Mouse (Mus musculus): Measurements from ENCODE around the gene BC024978.
A peak's percentile ranks its signal among the peaks of the same experiment; 100 is the strongest.

Gene BC024978

DNA sequence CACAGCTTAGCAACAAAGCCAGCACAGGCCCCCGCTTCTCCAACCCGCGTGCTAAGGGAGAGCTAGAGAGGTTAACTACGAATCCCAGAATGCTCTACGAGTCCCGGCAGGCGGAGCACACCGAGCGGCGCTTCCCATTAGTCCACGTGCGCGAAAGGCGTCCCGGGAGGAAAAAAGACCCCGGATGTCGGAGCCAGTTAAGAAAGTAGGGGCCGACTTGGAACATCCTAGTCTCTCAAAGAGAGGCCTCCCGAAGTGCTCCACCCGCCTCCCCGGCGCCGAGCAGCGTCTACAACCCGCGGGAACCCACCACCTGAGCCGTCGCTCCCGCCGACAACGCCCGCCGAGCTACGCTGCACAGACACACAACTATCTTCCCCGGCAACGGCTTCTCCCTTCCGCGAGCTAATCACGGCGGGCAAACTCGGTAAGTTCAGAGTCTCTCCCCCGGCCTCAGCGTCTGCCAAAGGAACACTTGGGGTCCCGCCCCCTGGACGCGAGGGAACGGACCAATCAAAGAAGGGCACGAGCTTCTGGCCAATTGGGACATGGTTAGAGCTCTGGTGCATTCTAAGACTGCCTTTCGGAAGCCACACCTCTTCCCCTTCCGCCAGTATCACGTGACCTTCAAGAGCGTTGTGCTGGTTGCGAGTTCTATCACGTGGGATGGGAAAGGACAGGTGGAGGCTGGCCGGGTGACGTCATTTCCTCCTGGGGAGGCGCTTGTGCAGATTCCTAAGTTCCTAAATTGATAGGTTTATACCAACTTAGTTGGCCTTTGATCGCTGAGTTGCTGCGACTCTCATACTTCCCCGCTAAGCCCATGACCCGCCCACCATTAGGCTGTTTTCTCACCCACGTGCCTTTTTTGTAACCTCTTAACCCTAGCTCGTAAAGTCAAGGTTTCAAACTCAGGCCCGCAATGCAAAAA, at the start of gene BC024978, which contains the start of gene Snrpa:
TSS of gene BC024978 (plus strand) at position 101 of the 931 bp plus-strand sequence.
TSS of gene Snrpa (minus strand) at position 591 of the 931 bp plus-strand sequence.
- DNase-seq (ENCODE audit: low read depth, low spot score), result peak; percentile 100

DNA sequence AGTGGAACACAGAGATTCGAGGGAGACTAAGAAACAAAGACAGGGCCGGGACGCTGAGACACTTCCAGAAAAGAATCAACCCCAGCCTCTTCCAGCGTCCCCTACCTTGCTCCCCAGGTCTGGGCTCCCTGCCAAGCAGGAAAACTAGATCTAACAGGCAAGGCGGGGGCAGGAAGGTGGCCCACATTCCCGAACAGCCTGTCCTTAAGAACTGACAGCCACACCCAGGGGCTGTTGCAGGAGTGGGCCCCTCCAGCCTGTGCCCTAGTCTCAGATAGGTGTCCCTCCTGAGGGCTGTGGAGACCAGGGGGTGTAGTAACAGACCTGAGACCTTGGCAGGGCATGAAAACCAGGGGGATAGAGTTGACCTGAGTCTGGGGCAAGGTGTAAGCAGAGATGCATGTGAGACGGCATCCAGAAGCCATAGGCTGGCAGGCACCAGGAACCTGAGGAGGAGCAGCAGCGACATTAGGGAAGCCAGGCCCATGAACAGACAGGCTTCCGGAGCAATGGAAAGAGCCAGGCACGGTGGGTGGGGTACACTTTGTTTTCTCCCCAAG, 42.3 kb upstream of the BC024978 start, which contains the start of gene Cyp2t4:
TSS of gene Cyp2t4 (plus strand) at position 510 of the 560 bp plus-strand sequence.
- DNase-seq (ENCODE audit: low read depth, low spot score), result no peak

DNA sequence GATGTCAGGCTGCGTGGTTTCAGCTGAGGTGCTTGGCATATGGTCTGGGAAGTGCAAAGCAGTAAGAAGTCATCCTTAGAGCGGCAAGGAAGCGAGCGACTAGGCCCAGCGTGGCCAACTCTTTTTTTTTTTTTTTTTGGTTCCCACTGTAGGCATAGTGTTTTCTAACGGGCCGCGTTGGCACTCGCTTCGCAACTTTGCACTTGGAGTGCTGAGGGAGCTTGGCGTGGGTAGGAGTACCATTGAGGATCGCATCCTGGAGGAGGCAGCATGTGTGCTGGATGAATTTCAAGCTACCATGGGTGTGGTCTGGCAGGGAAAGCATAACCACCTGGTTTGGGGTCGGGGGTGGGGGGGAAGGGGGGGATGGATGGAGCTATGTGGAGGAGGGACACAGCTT, 39.6 kb upstream of the BC024978 start:
- no peak for DNase-seq (ENCODE audit: low read depth, low spot score)

DNA sequence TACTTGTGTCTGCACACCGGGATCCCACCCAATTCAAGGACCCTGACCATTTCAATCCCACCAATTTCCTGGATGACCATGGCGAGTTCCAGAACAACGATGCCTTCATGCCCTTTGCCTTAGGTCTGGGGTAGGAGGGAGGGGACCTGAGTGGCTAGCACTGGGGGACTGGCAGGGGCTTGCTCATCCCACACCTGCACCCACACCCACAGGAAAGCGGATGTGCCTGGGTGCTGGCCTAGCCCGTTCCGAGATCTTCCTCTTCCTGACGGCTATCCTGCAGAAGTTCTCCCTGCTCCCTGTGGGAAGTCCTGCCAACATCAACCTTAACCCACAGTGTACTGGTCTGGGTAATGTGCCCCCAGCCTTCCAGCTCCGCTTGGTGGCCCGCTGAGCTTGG, 37.4 kb upstream of the BC024978 start:
- DNase-seq (ENCODE audit: low read depth, low spot score), result no peak

DNA sequence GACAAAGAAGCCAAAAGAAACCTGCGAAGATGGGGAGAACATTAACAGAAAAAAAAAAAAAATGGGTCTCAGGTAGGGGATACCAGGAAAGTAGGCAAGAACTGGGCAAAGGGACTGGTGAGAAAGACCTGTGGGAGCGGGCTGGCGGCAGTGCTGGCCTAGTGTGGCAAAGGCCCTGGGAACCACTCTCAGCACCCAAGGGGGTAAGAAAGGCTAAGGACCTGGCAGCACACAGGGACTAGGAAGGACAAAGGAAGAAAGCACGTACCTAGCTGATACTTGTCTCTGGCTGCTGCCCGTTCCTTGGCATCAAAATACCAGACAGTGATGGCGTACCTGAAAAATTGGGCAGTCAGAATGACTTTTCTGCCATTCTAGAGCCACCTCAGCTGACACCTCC, 36.3 kb upstream of the BC024978 start:
- DNase-seq (ENCODE audit: low read depth, low spot score), result no peak

DNA sequence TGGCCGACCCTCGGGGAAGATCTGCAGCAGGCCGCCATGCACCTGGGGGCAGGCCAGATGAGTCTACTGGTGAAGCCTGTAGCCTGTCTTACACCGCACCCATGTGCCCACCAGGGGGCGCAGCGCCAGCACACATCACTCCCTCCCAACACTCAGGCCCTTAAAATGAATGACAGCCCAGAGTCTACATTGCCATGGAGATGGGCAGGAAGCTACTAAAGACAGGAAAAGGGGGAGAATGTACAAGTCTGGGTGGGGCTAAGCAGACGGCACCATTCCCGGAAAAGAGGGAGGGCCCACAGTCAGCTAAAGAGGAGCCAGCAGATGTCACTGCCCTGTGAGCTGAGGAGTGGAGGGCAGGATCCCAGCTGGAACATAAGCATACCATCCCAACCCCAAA, 35.7 kb upstream of the BC024978 start:
- peak; percentile 99 for DNase-seq (ENCODE audit: low read depth, low spot score)

DNA sequence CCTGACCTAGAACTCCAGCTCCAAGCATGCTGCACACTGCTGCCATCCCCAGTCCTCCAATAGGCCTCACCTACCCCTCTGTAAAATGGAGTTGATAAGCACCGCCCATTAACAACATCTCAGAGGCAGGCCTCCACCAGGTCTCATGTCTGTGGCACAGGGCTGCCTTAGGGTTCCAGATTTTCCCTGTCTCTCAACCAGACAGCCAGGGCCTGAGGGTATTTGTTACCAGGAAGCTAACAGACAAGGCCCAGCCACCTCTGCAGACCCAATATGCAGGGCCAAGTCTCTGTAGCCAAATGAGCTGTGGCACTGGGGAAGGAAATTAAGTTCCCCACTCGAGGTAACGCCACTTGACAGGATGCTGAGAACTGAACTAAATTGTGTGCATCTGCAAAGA, 34.7 kb upstream of the BC024978 start:
- DNase-seq (ENCODE audit: low read depth, low spot score), result no peak

DNA sequence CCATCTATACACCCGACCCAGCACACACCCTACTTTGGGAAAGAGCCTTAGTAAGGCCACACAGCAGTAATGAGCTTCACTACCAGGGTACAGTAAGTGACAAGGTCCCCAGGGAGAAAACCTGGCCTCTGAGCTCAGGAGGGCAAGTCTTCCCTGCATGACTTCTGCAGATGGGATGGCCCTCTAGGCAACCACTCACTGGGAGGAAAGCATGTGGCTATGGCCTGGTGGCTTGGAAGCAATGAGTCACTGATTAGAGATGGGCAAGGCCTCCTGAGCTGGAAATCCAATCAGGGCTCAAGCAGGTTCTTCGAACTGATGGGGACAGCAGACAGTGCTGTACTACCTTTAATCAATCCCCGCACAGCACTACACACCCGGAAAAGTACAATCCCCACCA, 33.8 kb upstream of the BC024978 start:
- DNase-seq (ENCODE audit: low read depth, low spot score), result no peak

DNA sequence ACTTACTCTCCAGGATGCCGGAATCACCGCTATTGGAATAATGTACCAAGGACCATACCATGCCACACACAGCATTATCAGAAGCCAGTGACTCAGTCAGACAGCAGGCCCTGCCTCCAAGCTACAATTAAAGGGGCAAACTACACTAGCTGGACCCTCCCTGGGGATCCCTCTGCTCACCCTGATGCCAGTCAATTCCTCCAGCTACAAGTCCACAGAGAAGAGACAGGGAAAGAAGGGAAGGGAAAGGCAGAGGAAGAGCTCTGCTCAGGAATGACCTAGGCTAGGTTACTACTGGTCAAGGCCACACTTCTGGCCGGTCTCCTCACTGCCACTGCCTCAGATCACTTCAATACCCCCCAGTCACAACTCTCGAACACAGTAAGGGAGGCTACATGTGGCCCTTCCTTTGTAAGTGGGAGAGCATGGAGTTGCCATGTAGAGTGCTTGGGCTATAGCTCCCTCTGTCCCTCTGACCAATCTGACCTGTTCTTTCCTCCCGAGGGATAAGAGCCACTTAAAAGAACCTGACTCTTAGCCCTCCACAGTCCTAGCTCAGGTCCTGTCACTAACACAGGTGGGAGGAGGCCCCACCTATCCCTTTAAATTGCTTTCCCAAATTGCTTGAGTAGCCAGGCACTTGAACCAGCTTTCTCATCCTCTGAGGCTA, 32.7 kb upstream of the BC024978 start:
- no peak for DNase-seq (ENCODE audit: low read depth, low spot score)

DNA sequence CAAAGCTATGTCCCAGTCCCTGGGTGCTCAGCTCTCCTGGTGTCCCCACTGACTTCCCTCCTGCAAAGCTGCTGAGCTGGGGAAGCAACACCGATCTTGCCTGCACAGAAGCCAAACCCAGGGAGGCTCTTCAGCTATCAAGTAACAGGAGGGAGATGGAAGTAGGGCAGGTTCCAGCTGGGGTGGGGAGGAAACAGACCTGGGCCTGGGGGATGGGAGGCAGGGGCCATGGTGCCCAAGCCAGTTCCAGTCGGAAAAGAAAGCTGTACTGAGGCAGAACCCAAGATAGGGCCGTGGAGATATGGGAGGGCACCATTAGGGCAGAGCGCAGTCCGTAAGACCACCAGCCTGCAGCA, 32.2 kb upstream of the BC024978 start:
- no peak for DNase-seq (ENCODE audit: low read depth, low spot score)

DNA sequence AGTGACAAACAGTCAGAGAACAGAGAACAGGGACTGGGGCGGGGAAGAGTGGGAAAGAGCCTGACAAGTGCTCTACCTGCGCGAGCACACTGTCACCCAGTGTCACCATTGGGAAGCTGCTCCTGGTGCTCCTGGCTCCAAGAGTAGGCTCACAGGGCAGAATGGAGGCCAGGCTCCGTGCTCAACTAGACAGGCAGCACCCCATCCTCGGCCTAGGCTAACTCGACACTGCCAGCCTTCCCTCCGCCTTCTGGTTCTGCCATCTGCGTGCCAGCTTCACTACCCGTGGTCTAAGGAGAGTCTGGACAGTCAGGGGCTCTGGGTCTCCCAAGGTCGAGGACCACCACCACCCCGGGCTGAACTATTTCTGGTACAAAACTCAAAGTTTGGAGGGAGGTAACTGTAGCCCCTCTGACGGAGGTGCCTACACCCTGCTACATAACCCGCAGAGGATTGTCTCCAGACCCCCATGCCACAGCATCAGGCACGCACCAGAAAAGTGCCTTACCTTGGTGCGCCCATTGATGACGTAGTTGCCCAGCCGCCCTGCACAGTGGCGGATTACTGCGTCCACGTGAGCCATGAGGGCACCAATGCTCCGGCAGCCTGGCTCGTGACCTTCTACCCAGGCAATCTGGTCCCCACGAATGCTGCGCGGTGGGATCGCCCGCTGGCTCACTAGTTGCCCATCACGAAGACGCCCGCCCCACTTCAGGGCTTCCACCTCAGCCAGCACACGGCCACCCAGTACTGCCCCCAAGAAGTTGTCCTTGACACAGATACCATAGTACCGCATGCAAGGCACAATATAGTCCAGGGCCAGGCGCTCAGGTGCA, 31.3 kb upstream of the BC024978 start:
- peak; percentile 80 for DNase-seq (ENCODE audit: low read depth, low spot score)

DNA sequence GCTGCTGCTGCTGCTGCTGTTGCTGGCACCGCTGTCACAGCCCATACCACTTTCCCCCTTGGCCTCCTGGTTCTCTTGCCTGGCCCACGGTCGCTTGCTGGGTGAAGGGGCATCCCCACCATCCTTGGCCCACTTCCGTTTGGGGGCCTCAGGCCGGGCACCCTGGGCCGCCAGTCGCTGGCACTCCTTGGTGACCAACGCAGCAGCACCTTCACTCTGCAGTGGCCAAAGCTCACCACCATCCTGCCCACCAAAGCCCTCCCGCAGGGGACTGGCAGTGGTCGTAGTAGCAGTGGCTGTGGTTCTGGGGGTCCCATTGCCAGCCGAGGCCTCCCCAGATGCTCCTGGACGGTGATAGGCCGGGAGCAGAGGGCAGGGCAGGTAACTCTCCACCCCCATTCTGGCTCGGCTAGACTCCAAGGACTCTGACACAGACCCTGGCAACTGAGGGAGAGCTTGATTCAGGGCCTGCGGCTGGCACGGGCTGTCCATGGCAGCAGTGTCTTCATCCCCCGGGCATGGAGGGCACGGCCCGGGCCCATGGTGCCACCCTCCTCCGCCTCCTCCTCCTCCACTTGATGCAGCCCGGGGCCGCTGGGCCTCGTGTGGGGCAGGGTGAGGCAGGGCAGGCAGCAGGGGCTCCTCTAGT, 30.4 kb upstream of the BC024978 start:
- no peak for DNase-seq (ENCODE audit: low read depth, low spot score)

DNA sequence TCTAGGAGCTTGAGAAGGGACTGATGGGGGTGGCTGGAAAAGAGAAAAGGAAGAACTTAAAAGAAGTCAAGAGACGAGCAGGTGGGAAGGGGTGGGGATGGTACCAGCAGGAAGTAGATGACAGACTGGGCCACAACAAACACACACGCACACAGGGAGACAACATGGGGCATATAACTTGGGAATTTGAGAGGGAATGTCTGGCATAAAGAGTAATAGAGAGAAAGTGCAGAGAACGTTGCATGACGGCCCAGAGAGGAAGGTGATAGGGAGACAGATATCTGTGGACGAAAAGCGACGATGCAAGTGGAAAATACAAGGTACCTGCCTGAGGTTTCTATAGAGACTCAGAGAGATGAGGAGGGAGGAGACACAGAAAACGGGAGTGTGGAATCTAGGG, 29.9 kb upstream of the BC024978 start:
- no peak for DNase-seq (ENCODE audit: low read depth, low spot score)

DNA sequence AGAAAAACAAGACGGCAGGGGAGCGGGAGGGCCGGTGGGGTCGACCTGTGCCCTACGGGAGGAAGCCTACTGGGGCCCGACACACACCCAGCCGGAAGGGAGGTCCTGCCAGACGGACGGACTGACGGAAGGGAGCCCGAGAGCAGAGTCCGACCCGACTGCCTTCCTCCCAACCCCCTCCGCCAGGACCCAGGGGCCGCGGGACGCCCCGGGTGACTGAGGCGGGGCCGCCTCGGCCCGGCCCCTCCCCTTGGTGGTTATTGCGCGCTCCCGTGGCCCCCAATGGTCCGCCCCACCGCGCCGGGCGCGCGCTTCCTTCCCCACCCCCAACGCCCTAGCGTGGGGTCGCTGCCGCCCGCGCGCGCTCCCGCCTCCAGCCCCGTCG, 29.4 kb upstream of the BC024978 start:
- peak; percentile 84 for DNase-seq (ENCODE audit: low read depth, low spot score)

DNA sequence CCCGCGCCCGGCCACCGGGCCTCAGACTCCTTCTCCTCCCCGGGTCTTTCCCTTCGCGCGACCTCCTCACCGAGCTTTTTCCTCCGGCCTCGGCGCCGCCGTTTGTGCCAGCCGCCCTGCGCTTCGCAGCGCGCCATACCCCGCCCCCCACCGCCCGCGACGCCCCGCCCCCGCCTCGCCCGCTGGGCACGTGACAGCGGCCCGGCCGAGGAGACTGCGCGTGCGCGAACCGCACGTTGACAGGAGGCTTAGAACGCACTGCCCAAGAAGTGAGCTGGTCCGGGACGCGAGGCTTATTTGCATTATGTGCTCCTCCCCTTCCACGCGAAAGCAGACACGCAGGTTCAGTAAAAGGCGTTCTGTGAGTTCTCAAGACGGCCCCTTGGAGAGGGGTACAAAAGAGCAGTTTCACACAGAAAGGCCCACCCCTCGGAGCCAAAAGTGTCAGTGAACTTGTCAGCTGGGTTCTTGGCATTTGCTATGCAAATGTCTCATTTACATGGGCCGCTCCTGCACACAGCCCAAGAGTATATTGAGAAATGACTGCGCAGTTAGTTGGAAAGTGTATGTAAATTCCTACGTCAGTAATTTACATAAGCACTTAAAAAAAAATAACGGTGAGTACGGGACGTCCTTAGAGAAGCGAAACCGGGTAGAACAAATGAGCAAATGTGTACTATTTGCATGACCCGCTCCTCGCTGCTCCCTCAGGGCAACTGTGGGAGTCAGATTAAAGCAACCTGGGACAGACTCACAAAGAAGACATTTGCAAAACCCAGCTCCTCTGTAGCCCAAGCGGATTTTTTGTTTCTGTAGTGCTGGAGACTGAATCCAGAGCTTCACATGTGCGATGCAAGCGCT, 28.7 kb upstream of the BC024978 start, which contains the start of gene Egln2:
TSS of gene Egln2 (minus strand) at position 189 of the 861 bp plus-strand sequence.
- peak; percentile 95 for DNase-seq (ENCODE audit: low read depth, low spot score)

DNA sequence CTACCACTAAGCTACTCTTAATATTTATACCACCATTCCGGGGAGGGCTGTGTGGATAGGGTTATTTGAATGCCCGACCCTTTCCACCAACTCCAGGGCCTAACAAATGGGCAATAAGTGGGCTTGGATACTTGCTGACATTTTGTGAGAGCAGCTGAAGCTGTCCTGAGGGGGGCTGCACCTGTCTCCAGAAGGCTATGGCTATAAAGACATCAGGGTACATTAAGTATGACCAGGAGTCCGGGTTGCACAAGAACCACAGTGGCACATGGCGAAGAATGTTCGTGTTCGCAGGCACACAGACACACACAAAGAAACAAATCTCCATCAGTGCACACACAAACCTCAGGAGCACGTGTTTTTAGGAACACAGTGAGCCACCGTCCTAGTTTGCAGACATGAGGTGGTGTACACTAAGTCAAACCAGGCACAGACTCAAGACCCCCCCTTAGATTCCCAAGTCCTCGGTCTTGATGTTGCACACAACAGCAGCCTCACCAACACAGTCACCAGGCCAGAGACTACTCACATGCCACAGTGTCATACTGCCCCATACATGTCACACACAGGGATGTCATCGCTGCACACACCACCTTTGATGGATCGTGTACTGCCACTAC, 28.0 kb upstream of the BC024978 start:
- DNase-seq (ENCODE audit: low read depth, low spot score), result no peak

DNA sequence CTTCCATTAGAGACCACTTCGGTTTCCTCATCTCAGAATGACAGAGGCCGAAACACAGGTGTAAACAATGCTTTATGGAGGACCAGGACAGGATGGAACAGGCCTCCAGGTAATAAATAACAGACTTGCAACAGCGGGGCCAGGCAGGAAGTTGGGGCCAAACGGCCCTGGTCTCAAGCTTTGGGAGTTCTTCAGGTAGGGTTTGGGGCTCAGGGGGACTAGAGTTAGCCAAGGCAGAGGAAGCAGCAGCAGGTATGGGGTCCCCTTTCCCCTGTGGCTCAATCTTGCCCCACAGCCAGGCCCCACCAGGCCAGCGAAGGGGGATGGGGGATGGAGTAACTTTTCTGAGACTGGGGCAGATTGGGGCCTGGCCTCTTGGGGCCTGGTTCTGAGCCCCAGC, 27.2 kb upstream of the BC024978 start:
- no peak for DNase-seq (ENCODE audit: low read depth, low spot score)

DNA sequence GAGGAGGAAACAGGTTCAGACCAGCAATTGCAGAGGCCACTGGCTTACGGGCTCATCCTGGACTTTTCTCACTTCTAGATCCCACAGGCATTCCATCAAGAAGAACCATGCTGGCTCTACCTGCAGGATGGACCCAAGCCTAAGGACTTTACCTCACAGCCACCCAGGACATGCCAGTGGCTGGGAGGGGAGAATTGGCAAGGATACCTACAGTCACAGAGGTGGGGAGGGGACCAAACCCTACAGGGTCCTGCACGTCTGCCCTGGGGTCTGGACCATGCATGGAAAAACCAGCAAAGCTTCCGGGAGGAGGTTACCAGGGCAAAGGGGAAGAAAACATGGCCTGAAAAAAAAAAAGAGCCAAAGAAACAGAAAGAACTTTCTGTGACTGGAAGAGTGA, 24.6 kb upstream of the BC024978 start:
- DNase-seq (ENCODE audit: low read depth, low spot score), result no peak

DNA sequence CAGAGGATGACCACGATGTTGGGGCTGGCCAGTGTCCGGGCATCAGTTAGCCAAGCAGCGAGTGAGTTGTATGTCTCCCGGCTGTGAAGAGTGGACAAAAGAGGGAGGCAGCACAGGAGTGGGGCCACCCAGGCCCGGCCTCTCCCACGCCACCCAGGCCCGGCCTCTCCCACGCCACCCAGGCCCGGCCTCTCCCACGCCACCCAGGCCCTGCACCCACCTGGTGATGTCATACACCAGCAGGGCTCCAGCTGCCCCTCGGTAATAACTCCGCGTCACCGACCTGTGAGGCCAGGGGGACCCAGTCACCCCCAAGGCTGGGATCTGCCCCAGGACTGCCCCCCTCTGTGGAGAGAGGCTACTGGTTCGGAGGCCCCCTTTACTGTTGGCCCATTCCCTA, 21.1 kb upstream of the BC024978 start:
- no peak for DNase-seq (ENCODE audit: low read depth, low spot score)

DNA sequence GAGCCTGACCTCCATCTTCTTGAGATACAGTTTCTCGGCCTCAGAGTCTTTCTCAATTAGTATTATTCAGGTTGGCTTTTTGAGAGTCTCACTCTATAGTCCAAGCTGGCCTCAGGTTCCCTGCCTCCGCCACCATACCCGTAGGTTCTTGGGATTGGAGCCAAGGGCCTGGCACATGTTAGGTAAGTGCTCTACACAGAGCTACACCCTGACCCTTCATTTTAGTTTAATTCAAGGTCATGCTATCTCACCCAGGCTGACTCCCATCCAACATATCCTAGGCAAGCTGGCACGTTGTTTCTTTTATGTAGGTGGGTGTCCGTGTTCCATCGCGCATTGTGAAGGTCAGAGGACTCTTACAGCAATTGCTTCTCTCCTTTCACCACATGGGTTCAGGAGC, 20.7 kb upstream of the BC024978 start:
- DNase-seq (ENCODE audit: low read depth, low spot score), result no peak
